Mouse (Mus musculus) myocyte (in vitro differentiated cells): ENCODE measurements around the gene Gzmf.

ENCODE experiments used
- CEBPB ChIP-seq: IDR thresholded peaks from 2 replicates; pipeline ENCODE4 v1.6.1; 2011; ENCODE audit warnings: mild to moderate bottlenecking, moderate library complexity; ENCODE audit not compliant: poor library complexity, insufficient read depth, severe bottlenecking
- E2F4 ChIP-seq: IDR thresholded peaks from one replicate; pipeline ENCODE4 v1.6.1; 2011; ENCODE audit warnings: mild to moderate bottlenecking, control low read depth, moderate library complexity; ENCODE audit not compliant: insufficient read depth
- POLR2A ChIP-seq: IDR thresholded peaks from one replicate; pipeline ENCODE4 v1.6.1; 2011; ENCODE audit warnings: low read depth, mild to moderate bottlenecking, control low read depth, moderate library complexity; ENCODE audit not compliant: insufficient read length
- POLR2AphosphoS2 ChIP-seq: IDR thresholded peaks from one replicate; pipeline ENCODE4 v1.6.1; 2011; ENCODE audit warnings: low read depth, control low read depth; ENCODE audit not compliant: insufficient read length
- TCF12 ChIP-seq: IDR thresholded peaks from one replicate; pipeline ENCODE4 v1.6.1; 2011; ENCODE audit warnings: mild to moderate bottlenecking, control low read depth; ENCODE audit not compliant: poor library complexity, insufficient read depth, severe bottlenecking
- USF1 ChIP-seq: IDR thresholded peaks from one replicate; pipeline ENCODE4 v1.6.1; 2011; ENCODE audit warnings: low read depth, mild to moderate bottlenecking, control low read depth, moderate library complexity

DNA sequence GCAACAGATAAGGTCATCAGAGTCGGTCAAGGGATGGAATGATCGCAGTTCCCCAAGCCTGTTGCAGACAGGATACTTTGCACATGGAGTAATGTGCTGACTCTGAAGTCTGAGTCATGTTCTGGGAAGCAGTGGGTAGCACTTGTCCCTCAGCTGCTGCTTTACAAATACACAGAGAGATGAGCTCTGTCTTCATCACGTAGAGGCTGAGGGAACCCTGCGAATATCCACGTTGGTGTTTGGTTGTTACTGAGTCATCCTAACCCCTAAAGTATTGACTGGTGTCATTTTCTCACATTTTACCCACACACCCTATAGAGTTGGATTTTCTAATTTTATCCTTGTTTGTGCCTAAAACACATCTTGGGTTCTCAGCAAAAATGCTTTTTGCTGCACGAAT lies 43.2 kb downstream of the Gzmf start:
- TF ChIP-seq POLR2AphosphoS2 (no peak), CEBPB (no peak), POLR2A (no peak), E2F4 (no peak), TCF12 (no peak), USF1 (no peak)
